Mouse (Mus musculus) lung, postnatal 10 days (tissue): ENCODE measurements around the gene Ankrd6.

Source experiments
- DNase-seq: peaks from one replicate; pipeline ENCODE4 v3.0.0; 2021

Gene Ankrd6

DNA sequence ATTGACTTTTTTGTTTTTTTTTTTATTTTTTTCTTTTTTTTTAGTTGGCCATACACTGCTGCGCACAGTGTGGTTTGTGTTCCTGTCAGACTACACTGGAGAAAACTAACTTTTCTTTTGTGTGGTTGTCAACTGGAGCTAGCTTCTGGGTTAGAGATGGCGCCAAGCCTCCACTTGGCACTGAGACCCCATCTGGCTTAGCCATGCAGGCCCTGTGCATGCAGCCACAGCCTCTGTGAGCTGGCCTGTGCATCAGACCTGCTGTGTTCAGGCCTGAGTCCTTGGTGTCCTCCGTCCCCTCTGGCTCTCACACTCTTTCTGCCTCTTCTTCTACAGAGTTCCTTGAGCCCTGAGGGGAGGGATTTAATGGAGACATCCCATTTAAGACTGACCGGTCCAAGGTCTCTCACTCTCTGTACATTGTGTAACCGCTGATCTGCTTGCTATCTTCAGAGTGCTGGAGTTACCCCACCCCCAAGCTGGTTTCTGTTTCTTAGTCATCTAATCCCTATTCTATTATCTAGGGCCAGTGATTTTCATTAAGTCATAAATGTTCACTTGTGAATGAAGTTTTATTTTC is 96.9 kb downstream of the Ankrd6 start:
- no peak for DNase-seq

GRCm38 (mm10) chr4:32852819-32853218 is 97.8 kb downstream of the Ankrd6 start:
- DNase-seq = no peak

- DNase-seq = no peak
Measured at GRCm38 (mm10) chr4:32852294-32852693, 98.3 kb downstream of the Ankrd6 start.

DNA sequence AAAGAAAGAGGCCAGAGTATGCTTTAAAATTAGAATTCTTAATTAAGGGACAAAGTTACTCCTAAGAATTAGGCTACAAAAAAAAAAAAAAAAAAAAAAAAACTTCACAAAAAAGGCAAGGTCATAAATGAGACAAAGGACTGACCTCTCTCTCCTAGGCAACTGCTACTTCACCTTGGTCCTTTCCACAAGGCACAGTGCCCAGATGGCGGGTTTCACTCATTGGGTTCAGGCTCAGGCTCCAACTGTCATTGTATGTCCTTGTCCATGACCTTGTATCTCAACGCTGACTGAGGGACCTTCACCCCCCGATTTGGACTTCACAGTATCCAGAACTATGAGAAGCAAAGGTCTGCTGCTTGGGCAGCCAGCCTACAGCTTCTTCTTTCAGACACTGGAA is 112.2 kb downstream of the Ankrd6 start:
- no peak for DNase-seq

- no peak for DNase-seq
Measured at GRCm38 (mm10) chr4:32836071-32836470, 114.6 kb downstream of the Ankrd6 start.

DNA sequence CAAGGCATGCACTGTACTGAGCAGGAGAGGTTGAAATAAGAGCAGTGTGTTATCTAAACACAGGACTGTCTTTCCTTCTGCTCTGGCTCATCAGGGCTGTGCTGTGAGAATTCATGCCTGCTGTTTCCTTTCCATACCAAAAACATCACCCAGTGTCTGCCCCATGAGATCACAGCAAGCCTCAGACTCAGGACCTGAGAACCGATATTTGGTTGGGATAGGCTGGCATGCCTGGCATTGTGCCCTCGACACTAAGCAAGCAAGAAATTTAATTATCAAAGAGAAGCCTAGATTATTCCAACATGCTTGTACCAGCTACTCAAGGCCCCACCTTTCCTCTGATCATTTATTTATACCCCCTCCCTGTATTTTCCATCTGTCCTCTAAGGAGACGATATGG is 116.1 kb downstream of the Ankrd6 start:
- no peak for DNase-seq

DNA sequence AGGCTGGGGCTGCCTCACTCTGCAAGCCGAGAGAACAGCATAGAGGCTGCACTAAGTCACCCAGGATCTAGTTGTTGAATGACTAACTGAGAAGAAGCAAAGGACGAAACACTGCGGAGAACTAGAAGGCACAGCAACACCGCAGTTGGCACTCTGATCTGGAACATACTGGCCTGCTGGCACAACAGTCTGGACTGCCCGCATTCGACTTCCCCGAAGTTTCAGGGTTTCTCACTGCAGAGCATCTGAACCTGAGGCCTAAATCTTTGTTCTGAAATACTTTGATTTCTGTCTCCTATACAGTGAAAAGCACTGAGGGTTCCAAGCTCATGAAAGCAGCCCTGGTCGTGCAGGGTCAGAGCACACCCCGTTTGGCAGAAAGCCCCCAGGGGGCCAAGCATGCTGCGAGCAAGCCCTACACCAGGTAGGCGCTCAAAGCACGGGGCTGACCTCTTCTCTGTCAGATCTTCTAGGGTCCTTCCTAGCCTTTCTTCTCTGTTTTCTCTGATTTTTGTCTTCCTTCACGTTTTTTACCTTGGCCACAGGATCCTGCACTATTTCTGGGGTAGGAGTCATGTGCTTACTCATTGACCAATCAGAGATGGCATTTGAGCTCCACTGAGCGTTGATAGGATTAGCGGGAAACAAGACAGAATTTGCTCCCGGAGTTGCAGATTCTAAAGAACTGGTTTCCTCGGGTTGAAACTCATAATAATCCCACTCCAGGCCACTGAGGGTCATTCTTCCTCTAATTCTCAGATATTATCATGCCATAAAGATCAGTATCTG is 117.0 kb downstream of the Ankrd6 start:
- no peak for DNase-seq

DNA sequence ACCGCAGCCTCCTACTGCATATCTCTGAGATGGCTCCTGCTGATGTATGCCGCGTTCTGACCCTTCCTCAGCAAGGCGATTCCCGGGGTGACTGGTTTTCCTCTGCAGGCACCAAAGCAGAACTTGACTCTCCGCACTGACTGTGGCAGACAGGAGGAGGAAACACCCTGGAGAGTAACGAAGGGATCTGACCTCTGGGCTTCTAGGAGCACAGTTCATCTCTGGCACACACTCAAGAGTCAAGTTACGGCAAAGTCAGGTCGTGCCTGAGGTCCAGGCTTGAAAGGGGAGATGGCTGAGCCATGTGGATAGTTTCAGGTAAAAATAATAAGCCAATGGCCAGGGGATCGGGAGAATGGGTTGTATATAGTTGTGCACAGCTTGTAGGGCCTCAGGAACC is 121.3 kb downstream of the Ankrd6 start:
- DNase-seq = no peak

DNA sequence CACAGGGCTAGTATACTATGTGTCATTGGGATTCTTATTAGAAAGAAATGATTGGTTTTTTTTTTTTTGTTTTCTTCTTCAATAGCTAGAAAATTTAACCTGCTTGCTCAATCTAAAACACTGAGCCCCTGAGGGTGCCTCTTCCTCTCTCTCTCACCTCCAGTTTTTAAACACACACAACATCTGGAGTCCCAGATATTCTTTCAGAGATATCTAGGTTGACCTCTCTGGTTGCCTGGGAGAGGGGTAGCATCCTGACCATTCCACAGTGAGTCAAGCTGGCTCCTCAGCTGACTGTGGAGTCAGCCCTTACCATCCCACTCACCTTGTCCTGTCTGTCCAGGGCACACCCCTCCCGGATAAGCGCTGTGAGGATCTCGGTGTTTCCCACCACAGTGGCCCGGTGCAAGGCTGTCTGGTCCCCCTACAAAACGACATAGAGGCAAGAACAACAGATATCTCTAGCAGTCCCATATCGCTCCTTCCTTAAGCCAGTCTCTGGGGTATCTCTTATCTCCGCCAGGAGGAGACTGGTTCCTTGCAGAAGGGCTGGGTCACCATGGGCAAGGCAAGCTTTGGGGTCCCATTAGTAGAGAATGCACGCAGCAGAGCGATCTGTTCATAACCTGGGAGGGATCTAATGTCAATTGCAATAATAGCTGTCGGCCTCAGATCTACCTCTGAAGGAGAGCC is 122.1 kb downstream of the Ankrd6 start:
- DNase-seq = no peak

- no peak for DNase-seq
Measured at GRCm38 (mm10) chr4:32826925-32827324, 123.7 kb downstream of the Ankrd6 start.

DNA sequence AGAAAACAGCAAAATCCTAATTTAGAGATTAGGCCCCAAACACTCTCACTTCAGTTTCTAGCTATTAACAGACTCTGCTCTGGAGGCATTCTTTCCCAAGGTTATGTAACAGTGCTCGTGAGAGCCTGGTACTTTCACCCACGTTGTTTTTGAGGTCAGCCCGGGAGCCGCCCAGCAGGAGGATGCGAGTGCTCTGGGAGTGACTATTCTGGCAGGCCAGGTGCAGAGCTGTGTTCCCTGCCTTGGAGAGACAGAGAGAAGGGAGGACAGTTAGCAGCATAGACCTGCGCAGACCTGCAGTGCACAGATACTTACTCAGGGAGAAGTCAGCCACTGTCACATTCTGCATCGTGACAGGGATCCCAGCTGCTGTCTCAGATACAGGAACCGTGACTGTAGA is 126.4 kb downstream of the Ankrd6 start:
- no peak for DNase-seq

DNA sequence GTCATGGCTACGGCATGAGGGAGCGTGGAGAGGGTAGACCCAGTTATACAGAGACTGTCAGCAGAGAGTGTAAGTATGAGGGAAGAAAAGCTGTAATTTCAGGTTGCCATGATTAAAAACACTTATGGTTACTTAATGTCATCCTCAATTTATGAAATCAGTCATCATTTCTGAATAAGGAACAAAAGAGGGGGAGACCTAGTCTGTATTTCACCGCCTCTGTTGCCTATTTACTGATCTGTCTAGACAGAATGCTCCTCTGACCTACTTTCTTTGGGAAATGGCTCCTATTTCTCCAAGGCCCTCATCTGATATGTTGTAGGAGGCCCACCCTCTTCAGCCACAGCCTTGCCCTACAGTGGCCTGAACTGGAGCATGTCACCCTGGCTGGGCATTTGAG is 130.0 kb downstream of the Ankrd6 start:
- no peak for DNase-seq

DNA sequence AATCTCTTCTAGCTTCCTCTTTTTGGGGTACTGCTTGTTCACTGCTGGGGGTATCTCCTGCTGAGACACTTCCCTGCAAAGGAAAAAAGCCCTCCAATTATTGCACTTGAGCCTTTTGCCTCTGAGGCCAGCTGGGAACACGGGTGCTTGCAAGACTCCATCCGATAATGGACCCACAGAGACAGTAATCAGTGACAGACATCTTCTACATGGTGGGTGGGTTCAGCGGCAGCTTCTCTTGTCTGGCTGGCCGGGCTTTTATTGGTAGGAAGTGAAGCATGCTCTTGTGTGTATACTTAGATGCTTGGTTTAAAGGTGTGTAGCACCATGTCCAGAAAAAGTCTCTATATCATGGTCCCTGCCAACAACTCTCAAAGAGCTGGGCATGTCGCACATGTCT is 133.2 kb downstream of the Ankrd6 start:
- no peak for DNase-seq

GRCm38 (mm10) chr4:32800577-32801170 is 150.0 kb downstream of the Ankrd6 start:
- DNase-seq = no peak

DNA sequence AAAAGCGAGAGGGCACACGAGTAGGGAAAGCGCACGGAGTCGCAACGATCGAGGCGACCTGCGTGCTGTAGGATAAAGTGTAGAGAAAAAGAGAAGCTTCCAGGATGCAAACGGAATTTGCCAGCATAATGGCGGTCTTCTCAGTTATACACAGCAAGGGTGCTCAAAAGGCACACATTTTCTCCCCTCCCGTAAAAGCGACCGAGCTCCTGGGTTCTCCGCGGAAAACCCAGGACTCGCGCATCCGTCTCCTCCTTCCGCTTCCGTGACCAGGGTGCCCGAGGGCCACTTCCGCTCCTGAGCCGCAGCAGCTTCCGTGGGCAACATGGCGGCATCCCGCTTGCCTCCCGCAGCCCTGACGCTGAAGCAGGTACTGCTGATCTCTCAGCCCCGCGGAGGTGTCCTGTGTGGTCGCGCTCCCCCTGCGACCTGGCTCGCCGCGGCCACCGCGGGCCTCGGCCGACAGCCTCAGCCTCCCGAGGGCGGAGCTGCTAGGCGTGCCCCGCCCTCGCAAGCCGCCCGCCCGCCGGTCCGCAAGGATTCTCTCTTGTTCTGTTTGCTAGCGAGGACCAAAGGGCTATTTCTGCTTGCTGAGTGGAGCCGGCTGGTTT is 150.6 kb downstream of the Ankrd6 start, which contains the start of gene Lyrm2:
Lyrm2 (plus strand) TSS at position 288 of the 611 bp plus-strand sequence.
- DNase-seq = peak; percentile 82

DNA sequence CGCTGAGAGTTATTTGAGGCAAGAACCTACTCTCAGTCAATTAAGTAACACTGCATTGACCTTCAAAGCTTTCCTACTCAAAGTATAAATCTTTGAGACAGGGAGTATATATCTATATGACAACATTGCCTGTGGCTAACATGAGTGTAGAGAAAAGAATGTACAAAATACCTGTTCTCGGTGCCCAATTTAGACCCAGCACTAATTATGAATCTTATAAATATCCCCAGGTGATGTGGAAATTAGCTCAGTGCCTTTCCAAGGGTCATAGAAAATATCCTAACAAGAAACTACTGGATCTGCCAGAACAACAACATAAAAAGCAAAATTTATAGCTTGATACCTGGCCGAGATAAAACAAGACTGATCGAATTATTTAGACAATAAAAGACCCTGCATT is 151.7 kb downstream of the Ankrd6 start:
- DNase-seq = no peak

- DNase-seq = no peak
Measured at GRCm38 (mm10) chr4:32789020-32789419, 161.6 kb downstream of the Ankrd6 start.

GRCm38 (mm10) chr4:32787110-32787509 is 163.5 kb downstream of the Ankrd6 start:
- DNase-seq = no peak

- no peak for DNase-seq
Measured at GRCm38 (mm10) chr4:32779996-32780395, 170.6 kb downstream of the Ankrd6 start.

DNA sequence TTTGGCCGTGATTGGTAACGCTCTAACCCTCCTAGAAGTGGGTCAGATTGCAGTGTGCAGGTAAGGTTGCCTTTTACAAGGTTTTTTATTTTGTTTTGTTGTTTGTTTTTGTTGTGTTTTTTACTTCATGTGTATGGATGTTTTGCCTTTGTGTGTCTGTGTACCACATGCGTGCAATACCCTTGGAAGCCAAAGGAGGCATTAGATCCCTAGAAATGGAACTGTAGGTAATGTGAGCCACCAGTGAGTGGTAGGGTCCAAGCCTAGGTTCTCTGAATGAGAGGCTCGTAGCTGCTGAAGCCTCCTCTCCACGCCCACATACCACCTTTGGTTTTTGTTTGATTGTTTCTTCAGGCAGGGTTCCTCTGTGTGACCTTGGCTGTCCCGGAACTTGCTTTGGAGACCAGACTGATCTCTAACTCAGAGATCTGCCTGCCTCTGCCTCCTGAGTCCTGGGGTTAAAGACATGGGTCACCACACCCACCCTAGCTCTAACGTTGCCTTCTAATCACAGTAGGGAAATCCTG is 180.3 kb downstream of the Ankrd6 start:
- DNase-seq = no peak

GRCm38 (mm10) chr4:32768046-32768445 is 182.6 kb downstream of the Ankrd6 start:
- DNase-seq = no peak

DNA sequence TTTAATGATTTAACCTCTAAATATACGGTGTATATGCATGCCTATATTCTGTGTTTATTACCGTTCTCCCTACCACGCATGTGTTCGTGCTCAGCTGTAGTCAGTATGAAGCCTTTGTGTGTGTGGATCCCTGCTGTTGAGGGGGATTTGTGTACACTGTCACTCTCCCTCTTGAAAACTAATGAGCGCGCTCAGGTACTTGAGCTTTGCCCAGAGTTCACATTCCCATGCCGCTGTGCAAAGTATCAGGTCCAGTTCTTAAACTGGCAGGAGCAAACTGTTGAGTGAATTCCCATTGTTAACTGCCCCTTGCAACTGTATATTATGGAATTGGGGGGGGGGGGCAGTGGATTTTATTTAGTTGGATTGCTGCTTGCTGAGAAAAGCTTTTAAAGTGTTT is 183.2 kb downstream of the Ankrd6 start:
- DNase-seq = no peak

DNA sequence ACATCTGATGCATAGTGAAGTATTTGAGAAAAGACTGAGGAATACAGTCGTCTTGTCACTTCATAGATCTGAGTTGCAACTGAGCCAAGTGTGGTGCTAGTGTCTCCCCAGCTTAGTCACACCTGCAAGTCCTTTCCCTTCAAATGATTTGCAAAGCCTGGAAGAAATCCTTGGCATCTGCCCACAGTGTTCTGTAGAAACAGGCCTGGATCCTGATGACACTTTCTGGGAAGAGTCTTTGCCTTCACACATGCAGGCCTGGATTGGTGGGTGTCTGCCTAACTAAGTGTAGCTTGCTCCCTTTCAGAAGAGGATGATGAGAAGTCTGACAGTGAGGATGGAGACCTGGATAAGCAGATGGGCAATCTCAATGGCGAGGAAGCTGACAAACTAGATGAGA is 193.2 kb downstream of the Ankrd6 start:
- no peak for DNase-seq
